Mouse (Mus musculus) common myeloid progenitor, adult 5-6 weeks (primary cell): Measurements from ENCODE around the gene Eps8. TPM values are rescaled to one million over a fixed set of nuclear protein-coding genes. Genes with fewer than 3 reads are reported as not detected.

Source experiments
- ATAC-seq: replicated peaks from 2 replicates; pipeline ENCODE4 v1.8.0; 2016; ENCODE audit warnings: low read depth, mild to moderate bottlenecking, moderate TSS enrichment, inconsistent platforms; ENCODE audit not compliant: poor library complexity, severe bottlenecking
- total RNA-seq: library from RNA; stranded (forward); fragments of 200-1000, 187-1606 nt; gene quantifications from 2 replicates; pipeline ENCODE4 v1.2.3, GENCODE M21; 2017

The Eps8 gene
- total RNA-seq, 1 experiment from 2014 or later: 5.8 TPM

DNA sequence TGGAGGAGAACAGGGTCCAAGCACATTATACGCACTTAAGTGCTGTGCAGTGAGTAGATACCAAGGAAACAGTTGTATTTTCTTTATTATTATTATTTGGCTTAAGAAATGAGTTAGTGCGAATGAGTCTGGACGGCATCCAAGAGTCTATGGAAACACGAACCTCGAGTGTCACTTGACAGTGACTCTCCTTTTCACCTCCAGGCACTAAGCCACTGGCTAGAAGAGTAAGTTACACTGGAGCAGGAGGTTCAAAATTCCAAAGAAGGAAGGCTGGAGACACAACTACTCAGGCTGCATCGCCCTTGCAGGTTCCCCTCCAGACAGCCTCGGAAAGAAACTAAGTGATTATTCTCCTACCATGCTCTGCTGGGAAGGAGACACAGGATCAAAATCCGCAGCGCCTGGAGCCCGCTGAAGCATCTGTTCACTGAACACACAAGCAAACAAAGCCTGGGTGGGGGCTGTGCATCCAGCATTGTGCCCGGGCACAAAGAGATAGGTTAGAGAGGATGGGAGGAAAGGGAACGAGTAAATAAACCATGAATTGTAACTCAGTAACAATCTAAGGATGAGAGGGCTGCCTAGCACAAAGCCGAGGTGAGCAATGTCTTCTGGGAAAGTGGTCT lies 25.0 kb downstream of the Eps8 start:
- ATAC-seq: no peak

DNA sequence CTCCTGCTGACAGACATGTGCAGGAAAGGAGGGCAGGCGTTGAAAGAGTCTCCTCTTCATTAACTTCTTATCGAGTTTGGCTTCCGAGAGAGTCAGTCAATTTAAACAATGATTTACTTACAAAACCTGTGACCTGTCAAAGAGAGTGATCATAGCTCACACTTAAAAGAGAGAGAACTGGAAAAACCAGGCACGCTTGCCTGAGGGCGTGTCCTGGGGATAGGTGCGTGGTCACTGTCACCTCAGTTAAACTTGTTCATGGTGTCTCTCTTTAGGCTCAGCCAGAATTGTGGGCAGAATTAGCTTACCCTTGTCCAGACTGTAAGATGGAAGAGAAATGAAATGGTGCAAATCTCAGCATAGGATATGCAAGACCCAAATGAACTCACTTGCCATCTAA lies 26.0 kb downstream of the Eps8 start:
- no peak for ATAC-seq

DNA sequence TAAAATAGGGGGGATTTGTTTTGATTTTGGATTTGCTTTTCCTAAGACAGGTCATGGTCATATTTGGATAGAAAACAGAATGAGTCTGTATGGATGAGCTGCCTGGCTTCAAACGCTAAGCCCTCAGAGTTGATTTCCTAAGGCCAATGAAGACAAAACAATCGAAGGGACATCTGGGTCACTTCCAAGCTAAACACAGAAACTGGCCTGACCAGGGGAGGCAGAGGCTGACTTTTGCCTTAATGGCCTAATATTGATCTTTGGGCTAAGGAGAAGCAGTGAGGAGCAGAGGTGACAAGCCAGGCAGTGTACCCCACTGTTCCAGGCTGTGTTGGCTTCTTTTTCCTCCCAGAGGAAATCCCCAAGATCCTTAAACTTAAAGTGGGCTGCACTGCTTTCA lies 33.7 kb downstream of the Eps8 start:
- no peak for ATAC-seq

GRCm38 (mm10) chr6:137613903-137614302 lies 40.8 kb downstream of the Eps8 start:
- no peak for ATAC-seq

DNA sequence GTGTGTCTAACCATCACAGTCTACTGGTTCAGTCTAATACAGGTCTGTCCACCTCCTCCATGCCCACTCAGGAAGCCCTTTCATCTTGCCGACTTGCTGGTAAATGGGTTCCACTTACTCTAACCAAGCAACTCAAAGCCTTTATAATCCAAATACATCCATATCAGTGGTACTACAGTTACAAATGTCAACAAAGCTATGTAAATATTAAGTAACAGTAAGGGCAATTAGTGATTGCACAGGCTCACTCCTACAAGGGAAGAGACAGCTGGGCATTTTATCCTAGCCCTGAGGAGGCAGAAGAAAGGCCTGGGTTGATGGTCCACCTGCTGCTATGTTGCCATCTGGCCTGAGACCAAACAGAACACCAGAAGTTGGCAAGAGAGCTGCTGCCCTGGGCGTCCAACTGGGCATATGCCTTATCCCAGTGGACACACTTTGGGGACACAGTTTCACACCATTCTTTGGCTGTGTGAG lies 42.6 kb downstream of the Eps8 start:
- no peak for ATAC-seq

DNA sequence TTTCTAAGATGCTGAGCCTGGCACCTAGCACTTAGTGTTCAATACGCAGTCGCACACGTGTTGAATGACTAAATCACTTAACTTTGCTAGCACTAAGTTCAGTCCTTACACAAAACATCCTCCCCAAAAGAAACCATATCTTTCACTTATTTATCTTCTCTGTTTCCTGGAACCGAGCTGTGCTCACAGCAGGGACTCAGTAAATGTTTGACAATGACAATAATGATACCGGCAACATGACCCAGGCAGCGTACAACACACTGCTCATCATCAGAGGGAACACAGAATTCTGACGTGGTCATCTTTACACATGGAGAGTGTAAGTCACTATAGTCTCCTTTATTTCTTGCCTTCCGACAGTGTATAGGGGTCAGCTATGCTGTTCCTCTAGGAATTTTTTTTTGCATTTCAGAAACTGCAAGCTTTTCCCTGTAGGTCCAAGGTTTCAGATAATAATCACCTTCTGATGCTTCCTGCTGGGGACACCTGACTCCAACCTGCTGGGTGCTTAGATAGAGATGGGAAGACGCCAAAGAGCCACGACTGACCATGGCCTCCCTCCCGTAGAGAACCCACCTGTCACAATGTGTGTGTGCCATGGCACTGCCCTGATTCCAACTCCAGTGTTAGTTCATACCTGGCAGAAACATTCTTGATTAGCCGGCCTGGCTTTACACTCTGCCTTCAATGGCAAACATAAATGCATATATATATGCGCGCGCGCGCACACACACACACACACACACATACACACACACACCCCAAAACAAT lies 46.3 kb downstream of the Eps8 start:
- ATAC-seq: no peak

DNA sequence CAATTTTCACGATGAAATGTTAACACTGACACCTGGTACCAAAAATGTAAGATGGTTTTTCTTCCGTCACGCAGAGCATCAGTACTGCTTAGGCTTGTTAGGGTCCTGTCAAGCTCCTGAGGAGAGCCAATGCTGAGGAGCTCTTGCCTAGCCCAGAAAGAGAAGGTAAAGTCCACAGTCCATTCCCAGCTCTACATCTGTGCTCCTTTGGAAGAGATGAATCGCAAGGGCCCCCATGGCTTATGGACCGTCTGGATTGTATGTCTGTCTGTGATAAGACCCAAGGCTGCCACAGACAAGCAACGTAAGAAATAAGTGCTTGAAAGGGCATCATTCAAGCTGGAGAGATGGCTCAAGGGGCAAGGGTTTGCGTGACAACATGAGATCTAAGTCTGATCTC lies 48.1 kb downstream of the Eps8 start:
- no peak for ATAC-seq

GRCm38 (mm10) chr6:137604417-137605248 lies 50.0 kb downstream of the Eps8 start:
- no peak for ATAC-seq

DNA sequence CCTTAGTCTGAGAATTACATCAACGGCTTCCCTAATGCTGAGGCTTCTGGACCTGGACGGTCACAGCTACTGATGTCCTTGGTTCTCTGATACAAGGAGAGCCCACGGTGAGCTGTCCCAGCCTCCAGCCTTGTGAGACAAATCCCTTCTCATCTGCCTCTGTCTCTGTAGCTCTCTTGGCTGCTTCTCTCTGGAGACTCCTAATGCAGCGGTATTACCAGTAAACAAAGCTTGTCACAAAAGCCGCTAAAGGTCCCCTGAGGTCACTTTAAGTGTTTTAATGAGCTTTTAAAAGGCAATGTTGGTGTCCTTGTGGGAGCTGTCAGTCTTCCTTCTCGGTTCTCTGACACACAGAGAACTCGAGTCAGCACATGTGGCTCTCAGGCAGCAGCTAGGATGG lies 56.4 kb downstream of the Eps8 start:
- no peak for ATAC-seq

DNA sequence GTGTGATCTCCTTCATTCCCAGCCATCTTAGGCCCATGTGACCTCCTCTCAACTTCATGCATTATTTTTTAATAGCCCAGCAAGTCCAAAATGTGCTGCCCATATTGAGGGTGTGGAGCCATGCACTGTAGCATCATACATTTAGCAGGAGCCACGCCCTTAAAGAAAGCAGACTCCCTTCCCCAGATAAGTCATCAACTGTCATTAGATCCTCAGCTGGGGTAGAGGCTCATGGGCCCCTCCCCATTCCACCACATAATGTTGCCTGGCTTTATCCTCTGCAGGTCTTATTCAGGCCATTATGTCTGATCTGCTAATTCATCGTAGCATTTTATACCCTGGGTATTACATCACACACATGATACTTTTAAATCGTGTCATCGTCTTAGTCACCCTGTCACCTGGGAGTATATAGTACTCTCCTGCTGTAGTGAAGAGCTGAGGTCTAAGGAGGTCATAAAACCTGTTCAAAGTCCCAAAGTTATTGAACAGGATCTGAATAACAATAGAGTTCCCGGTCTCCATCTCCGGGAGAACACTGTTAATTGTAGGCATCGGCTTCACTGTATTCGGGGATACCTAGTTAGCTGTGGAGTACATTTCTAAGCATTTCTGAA lies 57.1 kb downstream of the Eps8 start:
- ATAC-seq: no peak

GRCm38 (mm10) chr6:137592582-137592981 lies 62.1 kb downstream of the Eps8 start:
- no peak for ATAC-seq

GRCm38 (mm10) chr6:137589245-137589618 lies 65.4 kb downstream of the Eps8 start:
- no peak for ATAC-seq

- no peak for ATAC-seq
Measured at GRCm38 (mm10) chr6:137588481-137589244, 66.0 kb downstream of the Eps8 start.

GRCm38 (mm10) chr6:137587866-137588265 lies 66.8 kb downstream of the Eps8 start:
- ATAC-seq: no peak

GRCm38 (mm10) chr6:137585229-137585628 lies 69.4 kb downstream of the Eps8 start:
- no peak for ATAC-seq

- no peak for ATAC-seq
Measured at GRCm38 (mm10) chr6:137583056-137583455, 71.6 kb downstream of the Eps8 start.

DNA sequence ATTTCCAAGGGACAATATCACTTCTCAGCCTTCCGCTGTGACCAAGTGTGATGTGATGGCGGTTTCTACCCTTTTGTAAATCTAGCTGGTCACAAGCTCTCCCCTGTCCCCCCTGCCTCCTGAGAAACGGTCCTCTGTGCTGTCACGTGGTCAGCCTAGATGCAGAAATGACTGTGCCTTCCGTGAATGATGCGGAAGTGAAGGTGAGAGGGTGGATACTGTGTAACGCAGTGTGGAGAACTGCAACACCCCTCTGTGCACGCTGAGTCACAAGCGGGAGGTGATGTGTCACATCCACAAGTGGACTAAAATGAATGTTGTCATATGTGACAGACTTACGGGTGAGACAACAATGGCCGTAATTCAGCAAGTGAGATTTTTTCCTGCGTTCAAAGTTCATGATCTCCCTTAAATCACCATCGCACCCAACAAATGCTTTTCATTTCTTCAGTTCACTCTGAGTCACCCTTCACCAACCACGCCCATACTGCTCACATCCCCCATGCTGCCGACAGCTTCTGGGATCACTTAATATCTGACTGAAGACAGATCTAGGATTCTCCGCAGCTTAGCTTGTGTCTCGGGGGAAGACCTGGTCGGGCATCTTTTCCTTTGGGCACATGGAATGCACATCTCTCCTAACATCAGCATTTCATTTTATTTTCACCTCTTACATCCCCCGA lies 72.3 kb downstream of the Eps8 start:
- ATAC-seq: no peak

GRCm38 (mm10) chr6:137581331-137582010 lies 73.2 kb downstream of the Eps8 start:
- no peak for ATAC-seq

DNA sequence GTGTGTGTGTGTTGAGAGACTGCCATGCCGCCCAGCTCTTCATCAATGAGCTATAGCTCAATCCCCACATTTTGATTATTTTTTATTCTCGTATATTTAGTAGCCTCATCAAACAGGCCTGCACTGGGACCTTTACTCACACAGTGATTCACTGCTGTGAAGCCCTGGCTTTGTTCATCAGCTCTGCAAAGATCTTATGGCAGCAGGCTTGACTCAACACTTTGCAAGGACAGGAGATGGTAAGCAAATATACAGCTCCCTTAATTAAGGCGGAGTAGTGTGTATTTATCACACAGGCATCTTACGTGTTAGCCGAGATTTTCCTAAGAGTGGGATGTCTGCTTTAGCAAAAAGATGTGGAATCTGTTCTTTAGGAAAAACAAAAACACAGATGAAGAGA lies 74.2 kb downstream of the Eps8 start:
- no peak for ATAC-seq
